Mouse (Mus musculus) retina, adult 2 months (tissue): Measurements from ENCODE around the gene Olfr658.

ENCODE experiments used
- DNase-seq: peaks from one replicate; pipeline ENCODE4 v3.0.0-alpha.2; 2012; ENCODE audit warnings: low read depth, low spot score

The Olfr658 gene

DNA sequence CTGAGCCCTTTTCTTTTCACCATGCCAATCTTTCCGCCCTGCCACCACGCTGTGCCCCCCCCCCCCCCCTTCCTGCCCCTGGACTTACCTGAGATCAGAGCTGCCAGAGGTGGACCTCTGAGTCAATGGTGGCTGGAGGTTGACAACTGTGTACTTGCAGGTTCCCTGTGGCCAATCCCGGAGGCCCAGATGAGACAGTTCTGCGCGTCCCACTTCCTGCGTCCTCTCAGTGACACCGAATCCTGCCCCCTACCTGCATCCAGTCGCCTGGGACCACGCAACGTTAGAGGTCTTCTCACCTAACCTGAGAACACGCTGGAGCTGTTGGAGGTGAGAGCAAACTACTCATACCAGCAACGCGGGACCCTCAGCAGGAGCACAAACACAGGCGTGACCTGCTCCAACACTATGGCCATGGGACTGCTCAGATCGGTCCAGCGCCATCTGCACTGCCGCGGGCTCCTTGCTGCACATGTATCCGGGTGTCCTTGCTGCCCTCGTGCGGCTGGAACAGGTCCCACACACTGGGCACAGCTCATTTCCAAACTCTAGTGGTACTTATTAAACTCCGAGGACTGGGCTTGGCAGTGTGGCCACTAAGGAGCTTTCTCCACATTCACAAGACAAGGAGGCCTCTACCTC, at the start of gene Olfr658:
Olfr658 (minus strand) TSS at position 465 of the 642 bp plus-strand sequence.
- DNase-seq = no peak

DNA sequence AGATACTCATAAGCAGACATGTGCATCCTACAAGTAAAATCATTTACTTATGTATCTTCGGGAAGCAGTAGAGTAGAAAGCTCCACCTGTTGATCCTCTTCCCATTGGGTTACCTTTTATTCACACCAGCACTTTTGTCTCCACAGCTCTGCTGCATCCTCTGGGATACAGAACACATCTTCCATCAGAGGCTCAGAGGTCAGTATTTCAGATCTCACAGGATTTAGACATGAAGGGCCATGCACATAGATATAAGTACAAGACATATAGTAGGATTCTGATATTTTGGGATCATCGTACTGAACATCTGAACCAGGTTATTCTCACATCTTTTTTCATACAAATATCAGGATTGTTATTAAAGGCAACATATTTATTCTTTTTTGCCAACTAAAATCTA, 39.1 kb upstream of the Olfr658 start, which contains the start of gene Olfr661:
Olfr661 (plus strand) TSS at position 301 of the 400 bp plus-strand sequence.
- no peak for DNase-seq

GRCm38 (mm10) chr7:104666453-104666852, 19.3 kb upstream of the Olfr658 start, which contains the start of gene Olfr659:
Gene Olfr659 (plus strand): TSS chr7:104666753.
- DNase-seq = no peak

DNA sequence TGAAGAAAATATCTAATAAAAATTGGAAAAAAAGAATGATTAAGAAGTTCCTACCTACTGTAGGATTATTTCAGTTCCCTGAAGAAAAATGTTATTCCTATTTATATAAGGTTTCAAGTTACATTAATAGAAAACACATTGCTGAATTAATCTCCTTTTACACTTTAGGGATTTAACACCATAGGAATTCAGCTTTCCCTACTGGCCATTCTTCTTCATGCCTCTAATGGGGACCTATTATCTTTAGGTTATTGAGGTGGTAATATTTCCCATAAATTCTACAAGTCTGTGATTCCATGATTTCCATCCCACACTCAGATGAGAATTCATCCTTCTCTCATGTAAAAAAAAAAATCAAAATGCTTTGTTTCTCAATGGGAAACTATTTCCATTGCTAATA, 22.6 kb downstream of the Olfr658 start, which contains the start of gene Olfr657:
Olfr657 (plus strand) TSS at position 301 of the 400 bp plus-strand sequence.
- no peak for DNase-seq

- DNase-seq = no peak
Observed at GRCm38 (mm10) chr7:104613655-104614054, 33.5 kb downstream of the Olfr658 start, which contains the start of gene Olfr656. Gene Olfr656 (plus strand): TSS chr7:104613955.

- DNase-seq = no peak
Observed at GRCm38 (mm10) chr7:104604727-104605126, 42.4 kb downstream of the Olfr658 start.

DNA sequence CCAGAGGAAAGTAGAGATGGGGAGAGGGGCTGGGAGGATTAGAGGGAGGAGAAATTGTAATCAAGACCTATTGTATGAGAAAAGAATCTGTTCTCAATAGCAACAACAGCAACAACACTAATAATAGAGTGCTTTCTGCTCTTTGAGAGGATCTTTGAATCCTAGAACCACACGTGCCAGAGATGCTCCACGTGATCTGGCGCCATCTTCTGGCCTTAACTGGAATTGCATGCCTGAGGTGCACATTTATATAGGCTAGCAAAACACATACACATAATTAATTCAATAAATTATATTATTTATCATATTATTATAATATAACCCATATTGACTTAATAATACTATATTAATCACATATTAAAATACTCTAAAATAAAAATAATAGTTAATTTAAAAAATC, 43.9 kb downstream of the Olfr658 start:
- DNase-seq = no peak

GRCm38 (mm10) chr7:104601679-104602078, 45.4 kb downstream of the Olfr658 start, which contains the start of gene Olfr655:
Gene Olfr655 (minus strand): TSS chr7:104601779.
- DNase-seq = no peak
